Mouse (Mus musculus) midbrain, embryonic 15.5 days (tissue): ENCODE results near the gene Fos. TPM values are rescaled to one million over a fixed set of nuclear protein-coding genes. Genes with fewer than 3 reads are reported as not detected.

Experiments used
- ATAC-seq: fragments of 200-750 bp; cut with Nextera tagmentation; replicated peaks from 2 replicates; pipeline ENCODE4 v1.8.0; 2017; ENCODE audit warnings: moderate TSS enrichment
- H3K27ac ChIP-seq: fragments of 300-500 bp; sonication (generic); 2 replicates; pipeline ENCODE4 v1.5.1; 2015; ENCODE audit warnings: mild to moderate bottlenecking, inconsistent platforms
- H3K27me3 ChIP-seq: fragments of 300-500 bp; sonication (generic); replicated peaks from 2 replicates; pipeline ENCODE4 v1.6.1; 2015; ENCODE audit warnings: inconsistent platforms
- H3K36me3 ChIP-seq: fragments of 300-500 bp; sonication (generic); replicated peaks from 2 replicates; pipeline ENCODE4 v1.6.1; 2015; ENCODE audit warnings: inconsistent platforms
- H3K4me1 ChIP-seq: fragments of 300-500 bp; sonication (generic); 2 replicates; pipeline ENCODE4 v1.6.1; 2015; ENCODE audit warnings: inconsistent platforms
- H3K4me2 ChIP-seq: fragments of 300-500 bp; sonication (generic); 2 replicates; pipeline ENCODE4 v1.6.1; 2015; ENCODE audit warnings: inconsistent platforms, mild to moderate bottlenecking, moderate library complexity
- H3K4me3 ChIP-seq: fragments of 300-500 bp; sonication (generic); 2 replicates; pipeline ENCODE4 v1.5.1; 2015; ENCODE audit warnings: mild to moderate bottlenecking, inconsistent platforms
- H3K9ac ChIP-seq: fragments of 300-500 bp; sonication (generic); 2 replicates; pipeline ENCODE4 v1.6.1; 2015; ENCODE audit warnings: mild to moderate bottlenecking, inconsistent platforms
- H3K9me3 ChIP-seq: fragments of 300-500 bp; sonication (generic); 2 replicates; pipeline ENCODE4 v1.6.1; 2016; ENCODE audit warnings: inconsistent platforms
- WGBS: fragments of 180-500 bp; shearing (Covaris S2); methylation state at CpG from one replicate; pipeline ENCODE4 v1.1.7; 2015; ENCODE audit warnings: mixed read lengths; 5-methylcytosine and 5-hydroxymethylcytosine counted together
- polyA plus RNA-seq: library from polyadenylated mRNA; unstranded; fragments of >200 nt; fragmentation: Nextera tagmentation; extraction: Ambion mirVana; gene quantifications from 2 replicates; pipeline ENCODE4 v1.2.1, GENCODE M21; 2015

The Fos gene
- polyA plus RNA-seq, 1 experiment from 2014 or later = 1.4 TPM

DNA sequence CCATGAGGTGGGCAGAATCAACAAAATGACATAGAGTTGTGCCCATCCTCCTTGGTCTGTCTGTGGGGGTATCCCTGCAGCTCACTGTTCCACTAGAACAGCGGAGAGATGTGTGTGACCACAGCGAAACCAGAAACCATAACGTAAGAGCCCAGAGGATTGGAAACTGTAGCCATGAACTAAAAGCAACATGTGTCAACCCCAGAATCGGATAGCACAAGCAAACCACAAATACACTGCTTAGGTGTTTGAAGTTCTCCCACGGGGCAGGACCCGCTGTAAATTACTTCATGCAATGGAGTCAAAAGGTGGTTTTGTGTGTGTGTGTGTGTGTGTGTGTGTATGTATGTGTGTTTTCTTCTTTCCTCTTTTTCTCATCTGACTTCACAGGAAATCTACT, 26.7 kb upstream of the Fos start:
- H3K9me3 ChIP-seq = no peaks in the 10 kb centered on the region
- H3K9ac ChIP-seq = no peak overlapping the region
- no peak overlapping the region for H3K4me3 ChIP-seq
- H3K27me3 ChIP-seq = no peaks in the 10 kb centered on the region
- H3K4me1 ChIP-seq = no peaks in the 10 kb centered on the region
- WGBS = 90% methylated on average over 6 of the region's 6 CpGs
- no peaks in the 10 kb centered on the region for H3K36me3 ChIP-seq
- H3K27ac ChIP-seq = no peak overlapping the region
- ATAC-seq = no peak
- H3K4me2 ChIP-seq = no peak overlapping the region

GRCm38 (mm10) chr12:85447490-85447889, 26.2 kb upstream of the Fos start:
- no peaks in the 10 kb centered on the region for H3K9me3 ChIP-seq
- 0 out of 2 replicates have a peak, but pooled peaks cover 3% of the 10 kb centered on the region for H3K4me1 ChIP-seq
- H3K27me3 ChIP-seq = no peaks in the 10 kb centered on the region
- H3K4me2 ChIP-seq = no peak overlapping the region
- no peak overlapping the region for H3K9ac ChIP-seq
- no peak for ATAC-seq
- H3K27ac ChIP-seq = no peak overlapping the region
- no peak overlapping the region for H3K4me3 ChIP-seq
- no peaks in the 10 kb centered on the region for H3K36me3 ChIP-seq
- 80% methylated on average over 4 of the region's 4 CpGs for WGBS

DNA sequence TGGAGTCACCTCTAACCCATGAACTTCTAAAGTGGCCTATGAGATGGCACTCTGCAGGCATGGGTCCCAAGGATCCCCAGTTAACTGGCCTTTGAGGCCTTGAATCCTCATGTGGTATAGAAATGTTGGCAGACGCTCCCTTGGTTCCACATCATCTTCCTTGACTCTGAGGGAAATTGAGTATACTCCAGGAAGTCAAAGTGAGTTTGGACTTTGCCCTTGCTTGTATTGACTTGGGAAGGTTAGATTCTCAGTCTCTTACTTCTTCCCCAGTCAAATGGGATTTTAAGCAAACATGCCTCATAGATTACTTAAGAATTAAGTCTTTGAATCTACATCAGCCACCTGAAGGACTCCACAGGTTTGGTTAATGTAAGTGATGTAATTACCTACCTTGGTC, 24.2 kb upstream of the Fos start:
- Histone ChIP-seq H3K27ac (no peak overlapping the region), H3K4me3 (no peak overlapping the region), H3K27me3 (no peaks in the 10 kb centered on the region), H3K36me3 (no peaks in the 10 kb centered on the region), H3K9me3 (no peaks in the 10 kb centered on the region), H3K4me2 (no peak overlapping the region), H3K9ac (no peak overlapping the region), H3K4me1 (peaks cover 5% of the 10 kb centered on the region; the same call in 1 of the 2 replicates)
- WGBS = 93% methylated on average over 1 of the region's 1 CpGs
- no peak for ATAC-seq

- Histone ChIP-seq H3K4me2 (no peak overlapping the region), H3K4me1 (peaks cover 20% of the 10 kb centered on the region), H3K9ac (no peak overlapping the region), H3K27ac (no peak overlapping the region), H3K9me3 (no peaks in the 10 kb centered on the region), H3K27me3 (no peaks in the 10 kb centered on the region), H3K36me3 (no peaks in the 10 kb centered on the region), H3K4me3 (no peak overlapping the region)
- no peak for ATAC-seq
- 48% methylated on average over 22 of the region's 22 CpGs for WGBS
Measured at GRCm38 (mm10) chr12:85451693-85452491, 21.8 kb upstream of the Fos start.

- ATAC-seq = peak; percentile 99
- Histone ChIP-seq H3K9ac (peak overlapping the region; percentile 47), H3K4me3 (peak overlapping the region; percentile 56), H3K4me2 (peak overlapping the region; percentile 64), H3K4me1 (peaks cover 20% of the 10 kb centered on the region), H3K36me3 (no peaks in the 10 kb centered on the region), H3K9me3 (no peaks in the 10 kb centered on the region), H3K27ac (peak overlapping the region; percentile 88), H3K27me3 (no peaks in the 10 kb centered on the region)
- under 1% methylated on average over 44 of the region's 44 CpGs for WGBS
Measured at GRCm38 (mm10) chr12:85455065-85456058, 18.3 kb upstream of the Fos start.

DNA sequence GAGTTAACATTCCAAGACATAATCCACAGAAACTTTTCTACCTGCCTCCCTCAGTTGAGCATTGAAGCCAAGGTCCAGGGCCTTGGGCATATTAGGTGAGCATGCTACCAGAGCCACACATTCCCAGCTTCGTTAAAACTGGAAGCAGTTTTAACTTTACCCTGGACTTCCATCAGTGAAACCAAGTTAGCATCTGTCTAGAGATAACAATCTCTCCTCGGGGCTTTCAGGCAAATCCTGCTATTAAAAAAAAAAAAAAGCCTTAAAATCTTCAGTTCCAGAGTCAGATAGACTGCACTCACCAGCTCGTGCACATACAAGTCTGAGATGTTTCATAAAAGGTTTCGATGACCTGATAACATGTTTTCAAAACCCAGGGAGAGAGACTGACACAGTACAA, 17.4 kb upstream of the Fos start:
- Histone ChIP-seq H3K36me3 (no peaks in the 10 kb centered on the region), H3K4me1 (peaks cover 20% of the 10 kb centered on the region), H3K9me3 (no peaks in the 10 kb centered on the region), H3K4me3 (peak overlapping the region; percentile 56; the same call in 1 of the 2 replicates), H3K9ac (no peak overlapping the region; the same call in 1 of the 2 replicates), H3K27ac (peak overlapping the region; percentile 88; the same call in 1 of the 2 replicates), H3K4me2 (peak overlapping the region; percentile 64), H3K27me3 (no peaks in the 10 kb centered on the region)
- no peak for ATAC-seq
- WGBS = 74% methylated on average over 4 of the region's 4 CpGs

GRCm38 (mm10) chr12:85456966-85457505, 16.7 kb upstream of the Fos start:
- Histone ChIP-seq H3K27me3 (no peaks in the 10 kb centered on the region), H3K4me3 (no peak overlapping the region), H3K9ac (no peak overlapping the region), H3K36me3 (no peaks in the 10 kb centered on the region), H3K9me3 (no peaks in the 10 kb centered on the region), H3K4me2 (no peak overlapping the region), H3K4me1 (peaks cover 21% of the 10 kb centered on the region), H3K27ac (no peak overlapping the region)
- WGBS = 80% methylated on average over 13 of the region's 13 CpGs
- ATAC-seq = no peak

DNA sequence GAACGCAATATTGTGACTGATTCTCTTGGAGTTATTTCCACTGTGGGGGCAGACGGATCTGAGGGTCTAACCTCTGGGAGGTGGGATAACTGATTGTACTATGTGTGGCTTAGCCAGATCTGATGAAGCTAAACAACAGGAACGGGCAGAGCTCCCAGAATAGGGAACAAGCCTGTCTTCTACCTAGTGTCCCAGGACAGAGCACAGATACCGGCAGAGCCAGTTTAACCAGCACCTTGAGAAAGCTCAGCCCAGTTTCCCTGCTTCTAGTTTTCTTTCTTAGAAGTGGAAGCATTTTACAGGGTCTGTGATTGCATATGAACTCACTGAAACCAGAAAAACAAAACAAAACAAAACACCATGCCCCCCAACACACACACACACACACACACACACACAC, 13.9 kb upstream of the Fos start:
- H3K9ac ChIP-seq = no peak overlapping the region
- WGBS = 83% methylated on average over 4 of the region's 4 CpGs
- no peak for ATAC-seq
- no peak overlapping the region for H3K4me3 ChIP-seq
- H3K4me2 ChIP-seq = no peak overlapping the region
- no peaks in the 10 kb centered on the region for H3K36me3 ChIP-seq
- no peaks in the 10 kb centered on the region for H3K27me3 ChIP-seq
- no peaks in the 10 kb centered on the region for H3K9me3 ChIP-seq
- H3K4me1 ChIP-seq = peaks cover 14% of the 10 kb centered on the region
- H3K27ac ChIP-seq = no peak overlapping the region

DNA sequence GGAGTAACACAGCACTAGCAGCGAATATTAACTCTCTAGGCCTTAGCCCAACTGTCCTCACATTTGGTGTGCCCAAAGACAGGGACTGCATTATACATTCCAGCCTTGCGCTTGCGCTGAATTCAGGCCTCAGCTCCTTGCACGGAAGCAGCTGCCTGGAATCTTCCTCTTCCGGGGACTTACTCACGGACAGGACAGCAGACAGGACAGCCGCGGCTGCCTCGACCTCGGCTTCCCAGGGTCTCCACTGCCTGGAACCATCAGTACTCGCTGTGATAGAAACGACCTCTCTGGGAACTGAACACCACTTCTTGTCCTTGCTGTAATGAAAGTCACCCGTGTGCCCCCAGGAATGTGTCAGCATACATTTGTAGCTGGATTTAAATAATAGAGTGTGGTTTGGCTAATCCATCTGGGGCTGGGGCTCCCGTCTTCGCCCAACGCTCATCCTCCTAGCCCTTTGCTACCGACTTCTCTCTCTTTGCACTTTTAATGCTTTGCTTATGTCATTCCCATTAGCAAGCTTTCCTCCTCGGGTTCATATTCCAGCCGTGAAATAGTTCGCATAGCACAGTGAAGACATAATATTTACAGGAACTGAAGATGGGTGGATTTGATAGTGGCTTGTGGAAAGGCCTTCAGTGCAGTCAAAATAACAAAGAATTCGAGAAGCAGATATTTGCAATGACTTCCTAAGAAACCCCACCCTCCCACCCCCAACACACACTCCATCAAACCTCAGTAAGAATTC, 11.6 kb upstream of the Fos start:
- no peak overlapping the region for H3K4me2 ChIP-seq
- 49% methylated on average over 21 of the region's 21 CpGs for WGBS

GRCm38 (mm10) chr12:85462802-85463201, 10.9 kb upstream of the Fos start:
- WGBS = 57% methylated on average over 7 of the region's 7 CpGs

More for the DNA sequence above, 11.6 kb upstream of the Fos start:
- no peak overlapping the region for H3K9ac ChIP-seq
- no peaks in the 10 kb centered on the region for H3K36me3 ChIP-seq
- H3K4me1 ChIP-seq = peaks cover 2% of the 10 kb centered on the region; the same call in 1 of the 2 replicates
- no peak overlapping the region for H3K27ac ChIP-seq
- ATAC-seq = no peak
- no peak overlapping the region for H3K4me3 ChIP-seq
- H3K27me3 ChIP-seq = no peaks in the 10 kb centered on the region
- H3K9me3 ChIP-seq = no peaks in the 10 kb centered on the region

DNA sequence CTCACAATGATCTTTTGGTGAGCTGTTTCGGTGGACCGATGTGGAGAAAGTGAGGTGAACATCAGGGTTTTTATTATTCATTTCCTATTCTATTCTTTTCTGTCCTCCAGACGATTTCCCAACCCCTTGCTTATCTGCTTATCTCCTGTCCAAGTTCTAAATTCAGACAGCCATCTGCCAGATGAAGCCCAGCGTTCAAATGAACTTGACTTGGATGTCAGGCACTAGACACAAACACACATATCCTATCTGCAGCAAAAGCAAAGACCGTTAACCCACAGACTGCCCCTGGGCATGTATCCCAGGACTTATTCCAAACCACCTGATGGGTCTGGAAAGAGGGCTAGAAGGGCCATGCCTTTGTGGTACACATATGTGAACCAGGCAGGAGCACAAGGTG, 9.3 kb upstream of the Fos start:
- 84% methylated on average over 5 of the region's 5 CpGs for WGBS
- no peaks in the 10 kb centered on the region for H3K9me3 ChIP-seq
- no peak for ATAC-seq
- no peaks in the 10 kb centered on the region for H3K27me3 ChIP-seq
- H3K27ac ChIP-seq = no peak overlapping the region
- peaks cover 2% of the 10 kb centered on the region; the same call in 1 of the 2 replicates for H3K4me1 ChIP-seq
- no peak overlapping the region for H3K4me2 ChIP-seq
- no peaks in the 10 kb centered on the region for H3K36me3 ChIP-seq
- H3K9ac ChIP-seq = no peak overlapping the region
- H3K4me3 ChIP-seq = no peak overlapping the region

More at GRCm38 (mm10) chr12:85462802-85463201, 10.9 kb upstream of the Fos start:
- Histone ChIP-seq H3K36me3 (no peaks in the 10 kb centered on the region), H3K27ac (no peak overlapping the region), H3K4me3 (no peak overlapping the region), H3K9me3 (no peaks in the 10 kb centered on the region), H3K9ac (no peak overlapping the region), H3K4me1 (peaks cover 2% of the 10 kb centered on the region; the same call in 1 of the 2 replicates), H3K4me2 (no peak overlapping the region), H3K27me3 (no peaks in the 10 kb centered on the region)
- no peak for ATAC-seq
